Mouse (Mus musculus): ENCODE data around the gene Tlnrd1. TPM values are rescaled to one million over a fixed set of nuclear protein-coding genes. Genes with fewer than 3 reads are reported as not detected.

Gene Tlnrd1
- polyA plus RNA-seq (2016; fragmentation: Nextera tagmentation; extraction: Ambion mirVana) = 8.7 and 10.9 TPM in 2 replicates

DNA sequence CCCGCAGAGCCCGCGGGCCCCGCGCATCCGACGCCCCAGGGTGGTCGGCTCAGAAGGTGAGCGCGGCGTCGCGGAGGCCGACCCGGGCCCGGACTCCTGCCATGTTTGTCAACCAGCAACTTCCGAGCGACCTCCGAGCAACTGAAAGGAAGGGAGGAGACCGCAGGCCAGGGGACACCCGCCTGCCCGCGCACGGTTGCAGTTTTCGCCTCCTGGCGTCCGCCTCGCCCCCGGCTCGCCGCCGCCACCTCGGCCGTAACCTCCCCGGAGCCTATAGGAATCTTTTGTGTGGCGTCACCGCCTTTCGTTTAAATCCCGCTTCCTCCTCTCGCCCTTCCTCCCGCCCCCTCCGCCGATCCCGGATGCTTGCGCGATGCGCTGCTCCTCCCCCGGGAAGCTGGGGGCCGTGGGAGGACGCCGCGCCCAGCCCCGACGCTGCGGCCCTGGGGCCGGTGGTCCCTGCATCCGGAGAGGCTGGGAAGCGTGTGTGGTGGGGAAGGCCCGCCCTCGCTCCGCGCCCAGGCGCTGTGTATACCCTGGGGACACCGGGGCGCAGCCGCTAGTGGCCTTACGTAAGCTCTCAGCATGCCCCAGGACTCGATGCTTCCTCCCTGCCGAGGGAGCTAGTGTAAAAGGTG lies at the start of gene Tlnrd1, which contains the start of gene Mesd:
TSS of gene Tlnrd1 (minus strand) at position 285 of the 638 bp plus-strand sequence.
TSS of gene Mesd (plus strand) at position 446 of the 638 bp plus-strand sequence.
- WGBS = 0% methylated on average over 68 of the region's 69 CpGs
- peak within 1 kb of the TSS; percentile 80 for H3K9ac ChIP-seq
- no peaks in the 10 kb centered on the region for H3K27me3 ChIP-seq
- H3K9me3 ChIP-seq = peaks cover 9% of the 10 kb centered on the region; the same call in 1 of the 2 replicates
- peak; percentile 83 for ATAC-seq (ENCODE audit: low FRiP score)
- peak within 1 kb of the TSS; percentile 84 for H3K4me2 ChIP-seq
- H3K27ac ChIP-seq = peak within 1 kb of the TSS; percentile 92
- H3K4me1 ChIP-seq = peaks cover 47% of the 10 kb centered on the region
- H3K36me3 ChIP-seq (replicated peaks) = peaks cover 10% of the 10 kb centered on the region
- H3K4me3 ChIP-seq (replicated peaks) = peak within 1 kb of the TSS; percentile 64

GRCm38 (mm10) chr7:83921637-83922036 lies 37.5 kb upstream of the Tlnrd1 start:
- no peak for ATAC-seq (ENCODE audit: low FRiP score)
- 39% methylated on average over 3 of the region's 3 CpGs for WGBS
- no peaks in the 10 kb centered on the region for H3K9me3 ChIP-seq

GRCm38 (mm10) chr7:83920241-83920640 lies 36.1 kb upstream of the Tlnrd1 start:
- Histone ChIP-seq H3K27ac (no peak overlapping the region), H3K36me3 (replicated peaks) (no peaks in the 10 kb centered on the region), H3K9me3 (no peaks in the 10 kb centered on the region), H3K4me2 (no peak overlapping the region), H3K4me1 (peaks cover 2% of the 10 kb centered on the region; the same call in 1 of the 2 replicates), H3K27me3 (no peaks in the 10 kb centered on the region), H3K9ac (no peak overlapping the region), H3K4me3 (replicated peaks) (no peak overlapping the region)
- WGBS = 86% methylated on average over 4 of the region's 4 CpGs
- no peak for ATAC-seq (ENCODE audit: low FRiP score)

More at GRCm38 (mm10) chr7:83921637-83922036, 37.5 kb upstream of the Tlnrd1 start:
- Histone ChIP-seq H3K4me2 (no peak overlapping the region), H3K27me3 (no peaks in the 10 kb centered on the region), H3K9ac (no peak overlapping the region), H3K4me1 (peaks cover 2% of the 10 kb centered on the region; the same call in 1 of the 2 replicates), H3K4me3 (replicated peaks) (no peak overlapping the region), H3K27ac (no peak overlapping the region), H3K36me3 (replicated peaks) (no peaks in the 10 kb centered on the region)

DNA sequence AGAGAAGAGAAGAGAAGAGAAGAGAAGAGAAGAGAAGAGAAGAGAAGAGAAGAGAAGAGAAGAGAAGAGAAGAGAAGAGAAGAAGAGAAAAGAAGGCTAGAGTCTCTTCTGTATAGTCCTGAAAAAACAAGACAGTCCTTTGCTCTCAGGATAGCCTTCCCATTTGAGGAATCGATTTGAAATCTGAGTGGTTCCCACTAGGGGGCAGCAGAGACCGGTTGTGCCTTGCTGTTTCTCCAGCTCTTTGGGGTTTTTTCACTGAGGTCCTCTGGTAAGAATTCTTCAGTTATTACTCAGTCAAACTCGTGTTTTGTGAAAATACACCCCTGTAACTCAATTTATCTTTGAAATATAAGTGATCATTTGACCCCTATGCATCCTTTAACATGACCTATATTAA lies 30.5 kb upstream of the Tlnrd1 start:
- no peaks in the 10 kb centered on the region for H3K36me3 ChIP-seq (replicated peaks)
- H3K4me3 ChIP-seq (replicated peaks) = no peak overlapping the region
- no peaks in the 10 kb centered on the region for H3K27me3 ChIP-seq
- H3K4me1 ChIP-seq = no peaks in the 10 kb centered on the region
- no peak overlapping the region for H3K9ac ChIP-seq
- no peaks in the 10 kb centered on the region for H3K9me3 ChIP-seq
- 2% methylated on average over 3 of the region's 3 CpGs for WGBS
- no peak overlapping the region for H3K4me2 ChIP-seq
- no peak overlapping the region for H3K27ac ChIP-seq
- no peak for ATAC-seq (ENCODE audit: low FRiP score)

DNA sequence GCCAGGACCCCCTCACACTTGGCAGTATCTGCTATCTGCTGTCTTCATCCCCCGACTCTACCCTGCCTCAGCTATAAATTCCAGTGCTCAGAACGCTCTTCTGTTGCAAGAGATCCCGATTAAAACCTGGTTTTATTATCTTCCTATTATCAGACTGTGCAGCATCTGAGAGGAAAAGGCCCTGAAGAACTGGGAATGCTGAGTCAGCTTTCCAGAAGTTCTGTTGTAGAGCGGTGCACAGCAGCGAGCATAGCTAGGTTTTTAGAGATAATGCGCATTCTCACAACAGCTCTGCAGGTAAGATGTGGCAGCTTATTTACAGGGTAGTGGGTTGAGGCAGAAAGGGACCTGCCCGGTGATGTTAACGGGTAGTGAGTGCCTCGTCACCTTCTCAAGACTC lies 29.9 kb upstream of the Tlnrd1 start:
- Histone ChIP-seq H3K4me3 (replicated peaks) (no peak overlapping the region), H3K36me3 (replicated peaks) (no peaks in the 10 kb centered on the region), H3K9ac (no peak overlapping the region), H3K4me2 (no peak overlapping the region), H3K4me1 (no peaks in the 10 kb centered on the region), H3K9me3 (no peaks in the 10 kb centered on the region), H3K27ac (no peak overlapping the region), H3K27me3 (no peaks in the 10 kb centered on the region)
- WGBS = 78% methylated on average over 9 of the region's 9 CpGs
- no peak for ATAC-seq (ENCODE audit: low FRiP score)

GRCm38 (mm10) chr7:83913405-83913932 lies 29.4 kb upstream of the Tlnrd1 start:
- Histone ChIP-seq H3K4me3 (replicated peaks) (no peak overlapping the region), H3K9me3 (no peaks in the 10 kb centered on the region), H3K36me3 (replicated peaks) (no peaks in the 10 kb centered on the region), H3K27ac (no peak overlapping the region), H3K4me2 (no peak overlapping the region), H3K27me3 (no peaks in the 10 kb centered on the region), H3K4me1 (no peaks in the 10 kb centered on the region), H3K9ac (no peak overlapping the region)
- 86% methylated on average over 6 of the region's 6 CpGs for WGBS
- ATAC-seq (ENCODE audit: low FRiP score) = no peak

GRCm38 (mm10) chr7:83911909-83912308 lies 27.8 kb upstream of the Tlnrd1 start:
- ATAC-seq (ENCODE audit: low FRiP score) = no peak
- Histone ChIP-seq H3K4me3 (replicated peaks) (no peak overlapping the region), H3K27me3 (no peaks in the 10 kb centered on the region), H3K4me1 (no peaks in the 10 kb centered on the region), H3K27ac (no peak overlapping the region), H3K4me2 (no peak overlapping the region), H3K9me3 (no peaks in the 10 kb centered on the region), H3K36me3 (replicated peaks) (no peaks in the 10 kb centered on the region), H3K9ac (no peak overlapping the region)
- 83% methylated on average over 3 of the region's 3 CpGs for WGBS

DNA sequence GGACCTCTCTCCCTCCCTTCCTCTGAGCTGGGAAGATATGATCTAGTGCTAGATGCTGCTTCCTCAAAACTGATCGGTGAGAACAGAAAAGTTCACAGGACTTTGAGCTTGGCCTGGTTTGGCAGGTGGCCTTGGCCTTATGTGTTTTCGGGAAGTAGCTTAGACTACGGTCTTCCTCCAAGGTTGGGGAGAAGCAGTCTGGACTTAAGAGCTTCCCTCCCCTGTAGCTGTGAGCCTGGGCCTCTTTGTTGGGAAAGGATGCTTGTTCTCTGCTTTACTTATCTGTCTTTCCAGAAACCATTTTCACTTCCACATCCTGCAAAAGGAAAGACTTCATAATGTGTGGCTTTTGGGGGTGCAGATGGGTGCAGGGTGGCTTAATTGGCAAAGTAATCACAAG lies 20.7 kb upstream of the Tlnrd1 start:
- Histone ChIP-seq H3K27ac (no peak overlapping the region), H3K27me3 (no peaks in the 10 kb centered on the region), H3K9me3 (no peaks in the 10 kb centered on the region), H3K4me1 (no peaks in the 10 kb centered on the region), H3K4me3 (replicated peaks) (no peak overlapping the region), H3K9ac (no peak overlapping the region), H3K36me3 (replicated peaks) (peaks cover 16% of the 10 kb centered on the region), H3K4me2 (no peak overlapping the region)
- no peak for ATAC-seq (ENCODE audit: low FRiP score)
- WGBS = 92% methylated on average over 3 of the region's 3 CpGs

DNA sequence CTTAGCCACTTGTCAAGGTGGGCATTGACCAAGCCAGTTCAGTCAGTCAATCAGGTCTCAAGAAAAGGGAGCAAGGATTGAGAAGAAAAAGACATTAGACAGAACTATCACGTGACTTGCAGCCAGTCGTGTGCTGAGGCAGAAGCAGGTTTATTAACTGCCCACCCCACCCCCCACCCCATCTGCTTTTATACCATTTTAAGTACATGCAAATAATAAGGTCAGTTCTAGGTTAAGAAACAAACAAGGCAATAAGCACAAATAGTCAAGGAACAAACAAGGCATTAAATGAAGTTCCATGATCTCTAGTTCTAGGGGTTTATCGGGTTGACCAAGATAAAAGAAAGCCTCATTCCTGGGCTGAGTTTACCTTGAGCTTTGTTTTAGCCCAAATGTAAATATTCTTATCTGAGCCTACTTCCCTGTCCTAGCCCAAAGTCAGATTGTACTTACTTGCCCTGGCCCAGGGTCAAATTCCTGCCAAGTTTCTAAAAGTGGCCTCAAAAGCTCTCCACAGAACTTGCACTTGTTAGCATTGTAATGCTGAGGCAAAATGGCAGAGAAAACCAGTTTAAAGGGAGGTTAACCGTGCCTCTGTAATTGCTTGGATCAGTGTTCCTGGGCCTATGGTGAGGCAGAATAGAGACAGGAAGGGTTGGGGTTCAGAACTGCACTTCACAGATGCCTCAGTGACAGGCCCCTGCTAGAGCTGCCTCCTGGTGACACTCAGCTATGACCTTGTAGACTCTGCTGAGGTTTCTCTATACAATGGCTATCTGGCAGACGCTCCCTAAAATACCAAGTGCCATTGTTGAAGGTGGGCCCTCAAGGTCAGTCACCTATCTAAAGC lies 18.4 kb upstream of the Tlnrd1 start:
- H3K9ac ChIP-seq = no peak overlapping the region
- H3K36me3 ChIP-seq (replicated peaks) = peaks cover 37% of the 10 kb centered on the region
- no peak for ATAC-seq (ENCODE audit: low FRiP score)
- H3K9me3 ChIP-seq = no peaks in the 10 kb centered on the region
- H3K27ac ChIP-seq = no peak overlapping the region
- H3K4me3 ChIP-seq (replicated peaks) = no peak overlapping the region
- no peaks in the 10 kb centered on the region for H3K27me3 ChIP-seq
- no peaks in the 10 kb centered on the region for H3K4me1 ChIP-seq
- H3K4me2 ChIP-seq = no peak overlapping the region
- 77% methylated on average over 5 of the region's 5 CpGs for WGBS

GRCm38 (mm10) chr7:83901425-83901824 lies 17.3 kb upstream of the Tlnrd1 start:
- ATAC-seq (ENCODE audit: low FRiP score) = no peak
- H3K27me3 ChIP-seq = no peaks in the 10 kb centered on the region
- H3K4me1 ChIP-seq = no peaks in the 10 kb centered on the region
- peaks cover 45% of the 10 kb centered on the region for H3K36me3 ChIP-seq (replicated peaks)
- no peak overlapping the region for H3K4me3 ChIP-seq (replicated peaks)
- H3K4me2 ChIP-seq = no peak overlapping the region
- whole genome bisulfite sequencing = 88% methylated on average over 4 of the region's 4 CpGs
- no peak overlapping the region for H3K9ac ChIP-seq
- H3K9me3 ChIP-seq = no peaks in the 10 kb centered on the region
- H3K27ac ChIP-seq = no peak overlapping the region

DNA sequence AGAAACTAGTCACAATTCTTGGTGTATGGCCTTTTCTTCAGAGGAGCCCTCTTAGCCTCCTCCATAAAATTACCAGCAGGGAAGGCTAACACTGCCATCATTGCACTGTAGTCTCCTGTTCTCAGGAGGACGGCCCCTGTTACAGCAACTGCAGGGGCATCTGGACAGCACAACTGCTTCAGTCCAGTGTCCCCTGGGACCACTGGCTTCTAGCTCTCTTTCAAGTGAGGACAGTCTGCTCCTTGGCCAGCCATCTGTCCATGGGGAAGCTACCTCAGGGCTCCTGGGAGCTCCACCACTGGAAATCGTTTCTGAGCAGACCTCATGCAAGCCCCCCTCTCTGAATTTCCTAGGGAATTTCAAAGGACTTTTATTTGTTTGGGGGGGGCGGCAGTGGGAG lies 16.4 kb upstream of the Tlnrd1 start:
- peaks cover 52% of the 10 kb centered on the region for H3K36me3 ChIP-seq (replicated peaks)
- no peaks in the 10 kb centered on the region for H3K4me1 ChIP-seq
- no peak overlapping the region for H3K4me2 ChIP-seq
- H3K9ac ChIP-seq = no peak overlapping the region
- ATAC-seq (ENCODE audit: low FRiP score) = no peak
- H3K27ac ChIP-seq = no peak overlapping the region
- H3K4me3 ChIP-seq (replicated peaks) = no peak overlapping the region
- 87% methylated on average over 3 of the region's 3 CpGs for WGBS
- H3K27me3 ChIP-seq = no peaks in the 10 kb centered on the region
- no peaks in the 10 kb centered on the region for H3K9me3 ChIP-seq

DNA sequence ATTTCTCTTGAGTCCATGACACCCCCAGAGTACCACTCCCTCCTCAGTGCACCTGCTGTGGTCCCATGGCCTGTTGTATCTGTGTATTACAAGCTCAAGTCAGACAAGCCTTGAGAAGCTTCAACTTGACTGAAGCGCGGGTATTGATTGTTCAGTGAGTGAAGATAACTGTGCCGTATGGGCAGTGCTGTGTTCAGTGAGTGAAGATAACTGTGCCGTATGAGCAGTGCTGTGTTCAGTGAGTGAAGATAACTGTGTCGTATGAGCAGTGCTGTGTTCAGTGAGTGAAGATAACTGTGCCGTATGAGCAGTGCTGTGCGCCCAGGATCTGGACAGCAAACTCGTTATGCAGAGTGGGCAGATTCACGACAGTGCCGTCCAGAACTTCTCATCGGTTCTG lies 14.2 kb upstream of the Tlnrd1 start:
- Histone ChIP-seq H3K4me1 (peaks cover 11% of the 10 kb centered on the region), H3K4me2 (no peak overlapping the region), H3K27ac (no peak overlapping the region), H3K36me3 (replicated peaks) (peaks cover 55% of the 10 kb centered on the region), H3K27me3 (no peaks in the 10 kb centered on the region), H3K9me3 (no peaks in the 10 kb centered on the region), H3K4me3 (replicated peaks) (no peak overlapping the region), H3K9ac (no peak overlapping the region)
- ATAC-seq (ENCODE audit: low FRiP score) = no peak
- WGBS = 89% methylated on average over 11 of the region's 11 CpGs

Measured in forebrain, embryonic 12.5 days (tissue).